Mouse (Mus musculus) testis, adult 2 months (tissue): ENCODE results near the gene Gtpbp2. TPM values are rescaled to one million over a fixed set of nuclear protein-coding genes. Genes with fewer than 3 reads are reported as not detected.
A peak's percentile ranks its signal among the peaks of the same experiment; 100 is the strongest.

Experiments
- H3K27ac ChIP-seq: fragments of 200-500 bp; 2 replicates; pipeline ENCODE4 v1.5.1; 2012; ENCODE audit warnings: low read depth, low read length; ENCODE audit not compliant: control insufficient read depth, insufficient read depth
- H3K27me3 ChIP-seq: fragments of 200-500 bp; 2 replicates; pipeline ENCODE4 v1.6.1; 2012; ENCODE audit warnings: mild to moderate bottlenecking, low read length, moderate library complexity; ENCODE audit not compliant: control insufficient read depth, insufficient read depth
- H3K36me3 ChIP-seq: fragments of 200-500 bp; 2 replicates; pipeline ENCODE4 v1.6.1; 2012; ENCODE audit warnings: mild to moderate bottlenecking, low read length; ENCODE audit not compliant: control insufficient read depth, insufficient read depth
- H3K4me1 ChIP-seq: fragments of 200-500 bp; 2 replicates; pipeline ENCODE4 v1.6.1; 2012; ENCODE audit warnings: low read length; ENCODE audit not compliant: control insufficient read depth, insufficient read depth
- H3K4me3 ChIP-seq: fragments of 200-500 bp; 2 replicates; pipeline ENCODE4 v1.5.1; 2012; ENCODE audit warnings: low read depth, mild to moderate bottlenecking, low read length, moderate library complexity, mixed read lengths; ENCODE audit not compliant: control insufficient read depth
- CTCF ChIP-seq: fragments of 200-500 bp; IDR thresholded peaks from 2 replicates; pipeline ENCODE4 v1.5.1; 2012; ENCODE audit warnings: low read depth, mild to moderate bottlenecking, inconsistent platforms, low read length, moderate library complexity; ENCODE audit not compliant: control insufficient read depth, insufficient read depth, insufficient replicate concordance
- POLR2A ChIP-seq: fragments of 200-500 bp; IDR thresholded peaks from 2 replicates; pipeline ENCODE4 v1.6.1; 2012; ENCODE audit warnings: low read depth, mild to moderate bottlenecking, inconsistent platforms, low read length, moderate library complexity; ENCODE audit not compliant: control insufficient read depth
- polyA plus RNA-seq: library from polyadenylated mRNA; depleted of rRNA; stranded (reverse); fragments of >200 nt; gene quantifications from 2 replicates; pipeline ENCODE4 v1.2.3, GENCODE M21; 2012; rRNA removed

The Gtpbp2 gene
- polyA plus RNA-seq, 1 experiment, result 149 TPM

- H3K4me3 ChIP-seq, result no peak overlapping the region
- peaks cover 1% of the 10 kb centered on the region; the same call in 1 of the 2 replicates for H3K36me3 ChIP-seq
- H3K27me3 ChIP-seq, result no peaks in the 10 kb centered on the region
- TF ChIP-seq POLR2A (no peak), CTCF (no peak; the same call in 1 of the 2 replicates)
- no peaks in the 10 kb centered on the region for H3K4me1 ChIP-seq
- no peak overlapping the region for H3K27ac ChIP-seq
These were observed 9.7 kb downstream of the Gtpbp2 start for GRCm38 (mm10) chr17:46170538-46170937.

DNA sequence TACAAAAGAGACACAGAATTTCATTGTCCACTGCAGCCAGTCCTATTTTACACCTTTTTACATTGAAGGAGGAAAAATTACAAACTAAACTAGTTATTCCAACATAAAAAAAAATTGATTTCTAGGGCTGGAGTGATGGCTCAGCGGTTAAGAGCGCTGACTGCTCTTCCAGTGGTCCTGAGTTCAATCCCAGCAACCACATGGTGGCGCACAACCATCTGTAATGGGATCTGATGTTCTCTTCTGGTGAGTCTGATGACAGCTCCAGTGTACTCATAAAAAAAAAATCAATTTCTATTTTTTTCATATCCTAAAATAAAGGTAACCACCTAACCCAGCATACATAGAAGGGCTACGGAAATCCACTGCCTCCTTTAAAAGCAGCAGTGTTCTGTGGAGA lies 21.4 kb downstream of the Gtpbp2 start:
- Histone ChIP-seq H3K4me3 (no peak overlapping the region), H3K27ac (no peak overlapping the region), H3K4me1 (no peaks in the 10 kb centered on the region), H3K36me3 (peaks cover 10% of the 10 kb centered on the region), H3K27me3 (no peaks in the 10 kb centered on the region)
- no peak for TF ChIP-seq CTCF
- no peak for TF ChIP-seq POLR2A

- no peak for TF ChIP-seq CTCF
- no peak for TF ChIP-seq POLR2A
- peaks cover 11% of the 10 kb centered on the region for H3K36me3 ChIP-seq
- H3K27me3 ChIP-seq, result no peaks in the 10 kb centered on the region
- H3K27ac ChIP-seq, result no peak overlapping the region
- H3K4me3 ChIP-seq, result no peak overlapping the region
- no peaks in the 10 kb centered on the region for H3K4me1 ChIP-seq
These were observed 28.0 kb downstream of the Gtpbp2 start for GRCm38 (mm10) chr17:46188829-46189228.

GRCm38 (mm10) chr17:46201151-46201550 lies 40.3 kb downstream of the Gtpbp2 start:
- H3K27me3 ChIP-seq, result no peaks in the 10 kb centered on the region
- TF ChIP-seq POLR2A (no peak), CTCF (no peak)
- H3K36me3 ChIP-seq, result 0 out of 2 replicates have a peak, but pooled peaks cover 2% of the 10 kb centered on the region
- no peak overlapping the region for H3K27ac ChIP-seq
- peak overlapping the region; percentile 64 for H3K4me3 ChIP-seq
- peaks cover 2% of the 10 kb centered on the region for H3K4me1 ChIP-seq

DNA sequence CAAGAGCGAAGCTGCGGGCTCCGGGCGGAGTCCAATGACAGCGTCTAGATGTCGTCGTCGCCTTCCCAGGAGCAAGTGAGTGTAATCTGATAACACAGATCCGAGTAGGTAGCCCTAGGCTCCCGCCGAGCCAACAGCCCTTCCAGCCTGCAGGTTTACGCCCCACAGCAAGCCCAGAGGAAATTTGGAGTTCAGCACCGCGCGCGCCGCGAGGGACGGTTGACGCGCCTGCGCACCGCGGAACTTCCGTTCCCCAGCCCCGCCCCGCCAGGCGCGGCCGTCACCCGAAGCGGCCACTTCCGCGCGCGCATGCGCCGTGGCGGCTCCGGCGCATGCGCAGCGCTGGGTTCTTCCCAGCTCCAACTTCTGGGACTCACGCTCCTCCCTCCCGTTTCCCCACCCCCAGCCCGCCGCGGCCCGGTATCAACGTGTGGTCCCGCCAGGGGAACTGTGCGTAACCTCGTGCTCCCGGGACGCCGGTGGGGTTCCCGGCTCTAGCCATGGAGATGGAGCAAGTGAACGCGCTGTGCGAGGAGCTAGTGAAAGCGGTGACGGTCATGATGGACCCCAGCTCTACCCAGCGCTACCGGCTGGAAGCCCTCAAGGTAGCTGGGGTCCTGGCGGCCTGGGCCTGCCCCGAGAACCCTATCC lies 41.7 kb downstream of the Gtpbp2 start, which contains the start of the genes Polh and Xpo5:
TSS of gene Polh (minus strand) at position 225 of the 651 bp plus-strand sequence.
TSS of gene Xpo5 (plus strand) at position 362 of the 651 bp plus-strand sequence.
- Histone ChIP-seq H3K27me3 (no peaks in the 10 kb centered on the region), H3K27ac (peak within 1 kb of the TSS; percentile 91), H3K36me3 (no peaks in the 10 kb centered on the region; the same call in 1 of the 2 replicates), H3K4me3 (peak within 1 kb of the TSS; percentile 88), H3K4me1 (peaks cover 2% of the 10 kb centered on the region)
- TF ChIP-seq CTCF, result no peak
- TF ChIP-seq POLR2A, result peak; percentile 96

- Histone ChIP-seq H3K4me1 (peaks cover 2% of the 10 kb centered on the region), H3K36me3 (peaks cover under 1% of the 10 kb centered on the region), H3K27ac (peak overlapping the region; percentile 91), H3K4me3 (peak overlapping the region; percentile 88), H3K27me3 (no peaks in the 10 kb centered on the region)
- TF ChIP-seq POLR2A, result no peak
- no peak for TF ChIP-seq CTCF
These were observed 42.2 kb downstream of the Gtpbp2 start for GRCm38 (mm10) chr17:46203078-46203477.

GRCm38 (mm10) chr17:46206676-46207075 lies 45.8 kb downstream of the Gtpbp2 start:
- Histone ChIP-seq H3K27ac (no peak overlapping the region), H3K4me1 (peaks cover 2% of the 10 kb centered on the region), H3K36me3 (peaks cover 2% of the 10 kb centered on the region), H3K27me3 (no peaks in the 10 kb centered on the region), H3K4me3 (no peak overlapping the region)
- TF ChIP-seq CTCF (no peak), POLR2A (no peak)

DNA sequence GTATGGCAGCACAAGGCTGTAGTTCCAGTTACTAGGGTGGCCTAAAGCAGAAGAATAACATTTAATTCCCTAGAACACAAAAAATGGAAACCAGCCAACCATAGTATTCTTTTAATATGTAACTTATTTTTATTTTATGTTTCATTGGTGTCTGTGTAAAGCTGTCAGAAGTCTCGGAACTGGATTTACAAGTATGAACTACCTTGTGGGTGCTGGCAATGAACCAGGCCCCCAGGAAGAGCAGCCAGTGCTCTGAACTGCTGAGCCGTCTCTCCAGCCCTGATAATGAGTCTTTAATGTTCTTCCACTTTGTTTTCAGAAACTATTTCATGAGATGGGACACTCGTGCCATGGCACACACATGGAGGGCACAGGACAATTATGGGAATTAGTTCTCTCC lies 49.7 kb downstream of the Gtpbp2 start:
- TF ChIP-seq CTCF (no peak), POLR2A (no peak)
- H3K36me3 ChIP-seq, result peaks cover 2% of the 10 kb centered on the region

More for the DNA sequence above, 49.7 kb downstream of the Gtpbp2 start:
- Histone ChIP-seq H3K27me3 (no peaks in the 10 kb centered on the region), H3K4me3 (no peak overlapping the region), H3K27ac (no peak overlapping the region), H3K4me1 (no peaks in the 10 kb centered on the region)

Other genes starting within 250 kb of the Gtpbp2 start
- gene Vegfa, start 128.7 kb upstream of the Gtpbp2 start, polyA plus RNA-seq, result 13.2 and 13.5 TPM in 2 replicates
- gene Mrps18a, start 50.0 kb upstream of the Gtpbp2 start, polyA plus RNA-seq, result 74.0 and 89.6 TPM in 2 replicates
- 240 and 252 TPM in 2 replicates for gene Rsph9, start 16.8 kb upstream of the Gtpbp2 start, polyA plus RNA-seq
- 23.7 and 24.5 TPM in 2 replicates for gene Mad2l1bp, start 7.5 kb upstream of the Gtpbp2 start, polyA plus RNA-seq
- gene Polh, start 41.6 kb downstream of the Gtpbp2 start, polyA plus RNA-seq, result 8.1 and 8.7 TPM in 2 replicates
- 25.1 and 26.4 TPM in 2 replicates for gene Xpo5, start 41.8 kb downstream of the Gtpbp2 start, polyA plus RNA-seq
- gene Polr1c, start 87.0 kb downstream of the Gtpbp2 start, polyA plus RNA-seq, result 57.5 and 68.8 TPM in 2 replicates
- 67.9 and 75.4 TPM in 2 replicates for gene Yipf3, start 87.0 kb downstream of the Gtpbp2 start, polyA plus RNA-seq
- 106 and 120 TPM in 2 replicates for gene Lrrc73, start 92.5 kb downstream of the Gtpbp2 start, polyA plus RNA-seq
- gene Tjap1, start 122.0 kb downstream of the Gtpbp2 start, polyA plus RNA-seq, result 33.1 and 39.0 TPM in 2 replicates
- 0.38 and 0.97 TPM in 2 replicates for gene Dlk2, start 136.4 kb downstream of the Gtpbp2 start, polyA plus RNA-seq
- gene Abcc10, start 167.3 kb downstream of the Gtpbp2 start, polyA plus RNA-seq, result 8.8 and 8.9 TPM in 2 replicates
- 71.7 and 73.7 TPM in 2 replicates for gene Zfp318, start 222.7 kb downstream of the Gtpbp2 start, polyA plus RNA-seq